Mouse (Mus musculus) ES-Bruce4 (cell line): ENCODE results near the gene Adamtsl4.

Experiments used
- CTCF ChIP-seq: IDR thresholded peaks from one replicate; pipeline ENCODE4 v1.8.1; 2011; ENCODE audit warnings: low read depth, low read length
- EP300 ChIP-seq: IDR thresholded peaks from 2 replicates; pipeline ENCODE4 v1.6.1; 2011; ENCODE audit warnings: low read depth, low read length; ENCODE audit not compliant: insufficient read depth
- POLR2A ChIP-seq: IDR thresholded peaks from one replicate; pipeline ENCODE4 v1.8.1; 2011; ENCODE audit warnings: low read length; ENCODE audit not compliant: insufficient read depth

GRCm38 (mm10) chr3:95685701-95686100 lies 2.0 kb downstream of the Adamtsl4 start:
- TF ChIP-seq CTCF (no peak), EP300 (no peak), POLR2A (no peak)
